Comparison of ENCODE assay signal across 8 mouse cellular contexts in the genomic region with DNA sequence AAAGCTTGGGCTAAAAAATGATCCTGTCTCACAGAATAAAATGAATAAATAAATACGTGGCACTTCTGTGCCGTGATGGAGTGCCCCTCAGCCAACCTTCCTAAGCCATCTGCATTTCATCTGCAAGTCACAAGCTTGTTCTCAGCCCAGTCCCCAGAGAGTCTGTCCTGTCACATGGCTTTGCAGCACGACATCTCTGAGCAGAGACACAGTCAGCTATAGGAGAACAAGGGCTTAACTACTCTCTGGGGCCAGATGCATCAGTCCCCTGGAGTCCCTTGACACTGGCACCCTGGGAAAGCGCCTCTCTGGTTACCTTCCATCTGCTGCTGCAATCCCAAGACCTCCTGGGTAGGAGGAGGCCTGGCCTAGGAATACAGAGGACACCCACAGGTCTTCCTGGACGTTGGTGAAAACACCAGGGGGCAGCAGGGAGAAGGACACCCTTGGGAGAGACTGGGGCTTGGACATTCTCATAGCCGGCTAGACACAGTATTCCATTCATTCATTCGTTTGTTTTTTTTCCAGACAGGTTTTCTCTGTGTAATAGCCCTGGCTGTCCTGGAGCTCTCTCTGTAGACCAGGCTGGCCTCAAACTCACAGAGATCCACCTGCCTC. TPM values are rescaled to one million over a fixed set of nuclear protein-coding genes. Genes with fewer than 3 reads are reported as not detected.
DNase-seq lines count a peak whose midpoint lies in the region; ATAC-seq and TF ChIP-seq lines count a peak whose summit lies in the region.

No protein-coding gene starts in this region.

- TF ChIP-seq EP300 in liver, postnatal 0 days (IDR thresholded peaks at IDR 0.05; ENCODE audit: low read depth) = no peak

- peaks cover 10% of the 10 kb centered on the region; the same call in 1 of the 2 replicates for H3K27me3 ChIP-seq in kidney, embryonic 14.5 days (ENCODE audit: control insufficient read depth, insufficient read depth, low read length)
- no peaks in the 10 kb centered on the region for H3K27me3 ChIP-seq in E14TG2a.4 (ENCODE audit: insufficient read depth, low read length)
- peaks cover 5% of the 10 kb centered on the region; the same call in 1 of the 2 replicates for H3K27me3 ChIP-seq in liver, postnatal 0 days (ENCODE audit: insufficient read depth, low read length)
- H3K27me3 ChIP-seq in intestine, embryonic 15.5 days (replicated peaks) = 0 out of 2 replicates have a peak, but pooled peaks cover 2% of the 10 kb centered on the region

- H3K4me2 ChIP-seq in kidney, embryonic 14.5 days (replicated peaks; ENCODE audit: low read depth, low read length) = no peak overlapping the region
- H3K4me2 ChIP-seq in liver, postnatal 0 days (ENCODE audit: low read depth, low read length) = no peak overlapping the region
- no peak overlapping the region for H3K4me2 ChIP-seq in intestine, embryonic 15.5 days (replicated peaks)

- H3K27ac ChIP-seq in kidney, embryonic 14.5 days (ENCODE audit: low read depth, low read length) = no peak overlapping the region
- no peak overlapping the region for H3K27ac ChIP-seq in liver, postnatal 0 days (ENCODE audit: low read depth)
- H3K27ac ChIP-seq in intestine, embryonic 15.5 days = no peak overlapping the region

- no peaks in the 10 kb centered on the region for H3K9me3 ChIP-seq in kidney, embryonic 14.5 days (ENCODE audit: control insufficient read depth, low read length)
- no peaks in the 10 kb centered on the region for H3K9me3 ChIP-seq in E14TG2a.4 (ENCODE audit: low read length)
- no peaks in the 10 kb centered on the region for H3K9me3 ChIP-seq in liver, postnatal 0 days (ENCODE audit: low read length)
- no peaks in the 10 kb centered on the region for H3K9me3 ChIP-seq in intestine, embryonic 15.5 days

- no peak for TF ChIP-seq CTCF in E14TG2a.4 (conservative IDR thresholded peaks at IDR 0.05; ENCODE audit: low read length)
- TF ChIP-seq CTCF in liver, postnatal 0 days (IDR thresholded peaks at IDR 0.05; ENCODE audit: low read depth) = peak; percentile 76

- no peak overlapping the region for H3K9ac ChIP-seq in kidney, embryonic 14.5 days (ENCODE audit: low read depth, low read length)
- no peak overlapping the region for H3K9ac ChIP-seq in liver, postnatal 0 days (replicated peaks)
- no peak overlapping the region for H3K9ac ChIP-seq in intestine, embryonic 15.5 days

- no peaks in the 10 kb centered on the region for H3K36me3 ChIP-seq in kidney, embryonic 14.5 days (ENCODE audit: control insufficient read depth, insufficient read depth, low read length)
- H3K36me3 ChIP-seq in E14TG2a.4 (ENCODE audit: insufficient read depth, low read length) = peaks cover 59% of the 10 kb centered on the region
- H3K36me3 ChIP-seq in liver, postnatal 0 days (replicated peaks; ENCODE audit: insufficient read depth, low read length) = no peaks in the 10 kb centered on the region
- H3K36me3 ChIP-seq in intestine, embryonic 15.5 days = no peaks in the 10 kb centered on the region

- H3K4me1 ChIP-seq in kidney, embryonic 14.5 days (ENCODE audit: control insufficient read depth, insufficient read depth, low read length) = peaks cover 18% of the 10 kb centered on the region
- peaks cover 89% of the 10 kb centered on the region for H3K4me1 ChIP-seq in E14TG2a.4 (replicated peaks; ENCODE audit: low read depth, low read length)
- peaks cover 17% of the 10 kb centered on the region for H3K4me1 ChIP-seq in liver, postnatal 0 days (ENCODE audit: insufficient read depth)
- 0 out of 2 replicates have a peak, but pooled peaks cover 5% of the 10 kb centered on the region for H3K4me1 ChIP-seq in intestine, embryonic 15.5 days (replicated peaks)

- no peak overlapping the region for H3K4me3 ChIP-seq in kidney, embryonic 14.5 days (ENCODE audit: low read length)
- peak overlapping the region; percentile 13; the same call in 1 of the 2 replicates for H3K4me3 ChIP-seq in E14TG2a.4 (replicated peaks; ENCODE audit: low read length)
- no peak overlapping the region for H3K4me3 ChIP-seq in liver, postnatal 0 days (ENCODE audit: low read depth, low read length)
- H3K4me3 ChIP-seq in intestine, embryonic 15.5 days (replicated peaks) = no peak overlapping the region

- peak; percentile 79 for DNase-seq in kidney, adult 18-20 months
- DNase-seq in c-Kit-negative CD71-positive TER-119-positive erythroid progenitor cells, embryonic 14.5 days (ENCODE audit: low read depth, low spot score) = peak; percentile 12
- peak; percentile 74 for DNase-seq in liver, postnatal 0 days
- DNase-seq in cerebellum, postnatal 4 days (ENCODE audit: low spot score in 2 of 2) = no peak
- DNase-seq in layer of hippocampus, postnatal 36 days = no peak

- 59% methylated on average over 7 of the region's 7 CpGs for WGBS in kidney, embryonic 14.5 days
- WGBS in liver, postnatal 0 days (ENCODE audit: insufficient replicate concordance) = 68% methylated on average over 7 of the region's 7 CpGs
- 60% methylated on average over 7 of the region's 7 CpGs for WGBS in intestine, embryonic 15.5 days

- no peak for ATAC-seq in kidney, embryonic 14.5 days (ENCODE audit: low FRiP score, low TSS enrichment)
- no peak for ATAC-seq in liver, postnatal 0 days
- ATAC-seq in intestine, embryonic 15.5 days = no peak

RNA-seq across cellular contexts. Expression of a gene that starts 3.9 kb away (rescaled TPM):
- 5.4 and 12.2 TPM in 2 replicates for polyA plus RNA-seq in kidney, embryonic 14.5 days (2014; fragmentation: Nextera tagmentation; extraction: Ambion mirVana)
- 1.1 and 1.2 TPM in 2 replicates for polyA plus RNA-seq in liver, postnatal 0 days (2015; fragmentation: Nextera tagmentation; extraction: Ambion mirVana)
- total RNA-seq in layer of hippocampus, postnatal 36 days (2021) = 10 to 100 TPM in 1 of 2 experiments, 1 to 10 TPM in 1; 8.2 to 10.4 TPM
- polyA plus RNA-seq in intestine, embryonic 15.5 days (2015; fragmentation: Nextera tagmentation; extraction: Ambion mirVana) = 2.2 and 2.3 TPM in 2 replicates

Comparison
In these comparisons a context has a peak if more than half of its experiments do, and no peak if none do; other contexts are left out.
1. DNase-seq: peak in kidney, adult 18-20 months (single experiment), c-Kit-negative CD71-positive TER-119-positive erythroid progenitor cells, embryonic 14.5 days (single experiment) and liver, postnatal 0 days (single experiment); none in cerebellum, postnatal 4 days (0 of 2) and layer of hippocampus, postnatal 36 days (0 of 2).